Mouse (Mus musculus) embryonic fibroblast, embryonic 13.5 days (primary cell): ENCODE measurements around the gene Maml2.

ENCODE experiments used
- CTCF ChIP-seq: IDR thresholded peaks from 2 replicates; pipeline ENCODE4 v1.5.1; 2011; ENCODE audit warnings: mild to moderate bottlenecking, control low read depth, low read length, moderate library complexity, borderline replicate concordance; ENCODE audit not compliant: insufficient read depth
- POLR2A ChIP-seq: IDR thresholded peaks from 2 replicates; pipeline ENCODE4 v1.6.1; 2011; ENCODE audit warnings: low read depth, mild to moderate bottlenecking, control low read depth, low read length, moderate library complexity

DNA sequence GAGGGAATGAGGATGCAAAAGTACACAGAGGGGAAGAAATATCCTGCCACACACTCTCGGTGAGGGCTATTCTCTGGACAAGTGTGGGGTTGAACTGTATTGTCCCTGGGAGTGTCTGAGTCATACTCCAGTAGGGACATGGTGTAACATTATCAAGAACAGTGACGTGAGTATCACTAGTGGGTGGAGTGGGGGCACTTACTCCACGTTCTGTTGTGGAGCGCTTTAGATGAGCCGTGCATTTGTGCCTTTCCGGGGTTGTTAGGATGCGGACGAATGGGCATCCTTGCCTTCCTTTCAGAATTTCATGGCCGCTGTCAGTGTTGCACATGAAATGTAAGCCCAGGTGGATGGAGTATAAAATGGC, 210.0 kb downstream of the Maml2 start:
- TF ChIP-seq CTCF (no peak), POLR2A (no peak)
